Mouse (Mus musculus) ES-E14 (cell line): ENCODE results near the gene Zzz3.

ENCODE experiments used
- CHD2 ChIP-seq: IDR thresholded peaks from 2 replicates; pipeline ENCODE4 v1.6.1; 2014; ENCODE audit warnings: mild to moderate bottlenecking, low read depth, low read length, inconsistent platforms
- MAFK ChIP-seq: IDR thresholded peaks from 2 replicates; pipeline ENCODE4 v1.6.1; 2014; ENCODE audit warnings: mild to moderate bottlenecking, low read depth, low read length, inconsistent platforms; ENCODE audit not compliant: insufficient read depth
- ZC3H11A ChIP-seq: IDR thresholded peaks from 2 replicates; pipeline ENCODE4 v1.6.1; 2012; ENCODE audit warnings: low read depth, mild to moderate bottlenecking, inconsistent platforms, low read length, borderline replicate concordance

DNA sequence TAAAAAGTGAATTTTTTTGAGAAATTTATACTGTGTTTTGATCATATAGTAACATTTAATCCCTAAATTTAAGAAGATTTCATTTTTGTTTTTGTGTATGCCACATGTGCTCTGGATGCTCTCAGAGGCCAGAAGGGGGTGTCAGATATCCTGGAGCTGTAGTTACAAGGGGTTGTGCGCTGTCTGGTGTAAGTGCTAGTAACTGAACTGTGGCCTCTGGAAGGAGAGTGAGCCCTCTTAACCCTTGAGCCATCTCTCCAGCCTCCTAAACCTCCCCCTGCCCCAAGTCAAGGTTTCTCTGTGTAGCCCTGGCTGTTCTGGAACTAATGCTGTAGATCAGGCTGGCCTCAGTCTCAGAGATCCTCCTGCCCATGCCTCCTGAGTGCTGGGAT is 80.0 kb downstream of the Zzz3 start:
- no peak for TF ChIP-seq MAFK
- TF ChIP-seq ZC3H11A: no peak
- no peak for TF ChIP-seq CHD2
